Mouse (Mus musculus): ENCODE results near the gene Sfta2.

The Sfta2 gene

GRCm38 (mm10) chr17:35698501-35698883 is 97.1 kb downstream of the Sfta2 start:
- H3K27me3 ChIP-seq (ENCODE audit: insufficient read depth, low read length), result peaks cover 37% of the 10 kb centered on the region
- TF ChIP-seq NANOG (IDR thresholded peaks at IDR 0.05; ENCODE audit: borderline replicate concordance, low read length) (no peak), POU5F1 (IDR thresholded peaks at IDR 0.05; ENCODE audit: borderline replicate concordance, low read length) (no peak), CTCF (conservative IDR thresholded peaks at IDR 0.05; ENCODE audit: low read length) (no peak)

GRCm38 (mm10) chr17:35699919-35700318 is 98.6 kb downstream of the Sfta2 start:
- Histone ChIP-seq H3K36me3 (ENCODE audit: insufficient read depth, low read length) (no peaks in the 10 kb centered on the region), H3K27me3 (ENCODE audit: insufficient read depth, low read length) (peaks cover 48% of the 10 kb centered on the region), H3K4me3 (replicated peaks; ENCODE audit: low read length) (peak overlapping the region; percentile 82), H3K9me3 (ENCODE audit: low read length) (no peaks in the 10 kb centered on the region), H3K4me1 (replicated peaks; ENCODE audit: low read depth, low read length) (peaks cover 90% of the 10 kb centered on the region)
- no peak for TF ChIP-seq CTCF (conservative IDR thresholded peaks at IDR 0.05; ENCODE audit: low read length)
- no peak for TF ChIP-seq POU5F1 (IDR thresholded peaks at IDR 0.05; ENCODE audit: borderline replicate concordance, low read length)
- no peak for TF ChIP-seq NANOG (IDR thresholded peaks at IDR 0.05; ENCODE audit: borderline replicate concordance, low read length)

More at GRCm38 (mm10) chr17:35698501-35698883, 97.1 kb downstream of the Sfta2 start:
- Histone ChIP-seq H3K4me1 (replicated peaks; ENCODE audit: low read depth, low read length) (peaks cover 80% of the 10 kb centered on the region), H3K4me3 (replicated peaks; ENCODE audit: low read length) (peak overlapping the region; percentile 76), H3K9me3 (ENCODE audit: low read length) (no peaks in the 10 kb centered on the region), H3K36me3 (ENCODE audit: insufficient read depth, low read length) (peaks cover 2% of the 10 kb centered on the region)

Measured in E14TG2a.4 (cell line).